Mouse (Mus musculus) thymus, adult 2 months (tissue): Measurements from ENCODE around the gene R3hdm4.

Experiments used
- CTCF ChIP-seq: fragments of 200-500 bp; IDR thresholded peaks from 2 replicates; pipeline ENCODE4 v1.5.1; 2012; ENCODE audit warnings: mild to moderate bottlenecking, control low read depth, low read length, moderate library complexity, borderline replicate concordance; ENCODE audit not compliant: control insufficient read depth, poor library complexity, insufficient read depth; ENCODE audit errors: extremely low read depth
- POLR2A ChIP-seq: fragments of 200-500 bp; IDR thresholded peaks from 2 replicates; pipeline ENCODE4 v1.6.1; 2012; ENCODE audit warnings: mild to moderate bottlenecking, low read length, control low read depth, moderate library complexity; ENCODE audit not compliant: control insufficient read depth, poor library complexity, insufficient read depth; ENCODE audit errors: extremely low read depth

DNA sequence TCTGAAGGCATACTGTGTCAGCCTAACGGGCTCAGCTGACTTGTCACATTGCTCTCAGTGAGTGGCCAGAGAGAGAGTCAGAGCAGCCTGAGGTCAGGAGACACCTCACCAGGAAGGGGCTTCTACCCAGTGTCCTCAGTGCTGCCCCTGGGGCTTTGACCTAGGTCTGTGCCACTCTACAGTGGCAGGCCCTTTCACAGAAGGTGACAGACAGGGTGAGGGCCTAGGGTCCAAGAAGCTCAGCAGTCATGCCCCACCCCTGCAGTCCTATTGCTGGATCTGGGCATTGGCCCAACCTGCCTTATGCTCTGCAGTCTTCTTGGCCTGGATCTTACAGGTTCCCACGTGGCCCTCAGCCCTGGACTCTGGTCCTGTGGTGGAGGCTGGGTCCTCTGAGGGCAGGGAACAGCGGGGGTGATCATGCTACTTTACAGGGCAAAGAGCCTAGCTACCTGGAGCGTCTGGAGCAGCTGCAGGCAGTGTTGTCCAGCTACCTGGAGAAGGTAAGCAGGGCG is 45.9 kb upstream of the R3hdm4 start:
- no peak for TF ChIP-seq CTCF
- TF ChIP-seq POLR2A: no peak
